Mouse (Mus musculus) spleen, adult 2 months (tissue): ENCODE results near the gene Nyap1.

Experiments
- CTCF ChIP-seq: fragments of 200-500 bp; IDR thresholded peaks from 2 replicates; pipeline ENCODE4 v1.5.1; 2011; ENCODE audit warnings: mild to moderate bottlenecking, inconsistent platforms; ENCODE audit not compliant: insufficient read depth, insufficient read length, insufficient replicate concordance; ENCODE audit errors: extremely low read depth
- POLR2A ChIP-seq: fragments of 200-500 bp; IDR thresholded peaks from 2 replicates; pipeline ENCODE4 v1.6.1; 2011; ENCODE audit warnings: low read depth, low read length, inconsistent platforms

DNA sequence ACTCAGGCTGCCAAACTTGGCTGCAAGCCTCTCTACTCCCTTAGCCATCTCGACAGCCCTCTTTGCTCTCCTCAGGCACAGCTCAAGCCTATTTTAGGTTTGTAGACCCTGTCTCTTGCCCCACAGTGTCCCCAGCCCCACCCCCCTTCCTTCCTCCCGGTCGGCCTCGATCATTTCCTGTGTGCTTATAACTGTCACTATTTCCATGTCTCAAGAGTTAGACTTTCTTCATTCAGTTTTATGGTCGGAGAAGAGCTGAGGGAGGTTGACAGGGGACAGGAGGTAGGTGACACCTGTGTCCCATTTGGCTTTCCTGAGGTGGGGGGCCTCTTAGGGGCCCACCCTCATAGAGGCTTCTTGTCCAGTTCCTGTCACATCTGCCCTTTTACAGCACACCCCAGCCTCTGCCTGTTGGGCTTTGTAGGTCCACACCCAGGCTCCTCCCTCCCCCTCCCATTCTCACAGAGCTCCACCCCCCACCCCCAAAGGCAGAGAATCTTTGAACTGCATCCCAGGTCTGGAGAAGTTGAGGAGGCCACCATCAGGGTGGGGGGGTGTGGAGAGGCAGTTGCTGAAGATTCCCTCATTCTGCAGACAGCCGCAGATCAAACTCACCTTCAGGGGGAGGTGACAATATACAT lies 7.9 kb upstream of the Nyap1 start:
- TF ChIP-seq POLR2A, result no peak
- no peak for TF ChIP-seq CTCF
